Mouse (Mus musculus): ENCODE results near the gene Alkbh6. TPM values are rescaled to one million over a fixed set of nuclear protein-coding genes. Genes with fewer than 3 reads are reported as not detected.

The Alkbh6 gene
- total RNA-seq, 4 experiments from 2014 or later = 52.8 to 69.5 (median 65.3) TPM

DNA sequence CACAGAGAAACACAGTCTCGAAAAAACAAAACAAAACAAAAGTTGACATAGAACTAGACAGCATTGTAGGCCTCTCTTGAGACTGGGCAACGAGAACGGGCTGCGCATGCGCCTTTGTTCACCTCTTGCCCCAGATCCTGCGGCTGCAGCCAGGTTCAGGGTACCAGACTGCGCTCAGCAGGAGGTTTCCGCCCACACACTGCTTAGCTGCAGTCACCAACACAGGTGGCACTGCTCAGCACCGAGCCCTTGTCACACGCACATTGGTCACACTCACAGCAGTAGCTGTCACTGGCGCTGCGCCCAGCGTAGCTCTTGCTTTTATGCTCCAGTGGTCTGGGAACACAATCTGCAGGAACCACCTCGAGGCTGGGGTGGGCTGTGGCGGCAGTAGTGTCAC lies 18.6 kb downstream of the Alkbh6 start:
- no peak for DNase-seq (ENCODE audit: low spot score in 2 of 2)

DNA sequence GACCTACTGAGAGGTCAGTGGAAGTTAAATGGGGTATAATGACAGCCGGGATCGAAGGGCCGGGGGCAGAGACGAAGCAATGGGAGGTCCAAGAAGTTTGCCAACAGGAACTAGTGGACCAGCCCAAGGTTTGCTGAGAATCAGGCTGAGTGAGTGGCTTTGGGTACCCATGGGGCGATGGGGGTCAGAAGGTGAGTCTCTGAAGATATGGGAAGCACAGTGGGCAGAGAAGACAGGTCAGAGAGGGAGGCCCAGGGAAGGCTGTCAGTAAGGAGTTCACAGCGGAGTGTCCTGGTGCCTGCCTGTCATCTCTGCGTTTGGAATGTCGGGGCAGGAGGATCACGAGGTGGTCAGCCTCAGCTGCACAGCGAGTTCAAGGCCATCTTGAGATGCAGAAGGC lies 19.9 kb downstream of the Alkbh6 start:
- DNase-seq (ENCODE audit: low spot score in 2 of 2) = no peak

DNA sequence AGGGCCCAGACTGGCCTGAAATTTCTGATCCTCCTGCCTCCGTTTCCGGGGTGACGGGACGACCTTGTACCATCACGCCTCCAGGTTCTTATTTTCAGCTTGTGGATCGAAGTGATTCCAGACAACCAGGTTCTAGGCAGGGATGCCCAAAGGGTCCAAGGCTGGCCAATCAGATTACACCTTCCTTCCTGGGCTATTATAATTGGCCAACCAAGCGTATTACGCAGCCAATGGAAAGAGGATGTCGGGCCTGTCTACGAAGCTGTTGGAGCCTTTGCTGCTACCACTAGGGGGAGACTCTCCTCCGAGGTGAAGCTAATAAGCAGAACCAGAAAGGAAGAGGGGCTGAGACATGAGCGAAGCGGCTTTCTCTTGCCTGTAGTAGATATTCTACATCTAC lies 23.4 kb downstream of the Alkbh6 start:
- peak; percentile 94 to 95 for DNase-seq (ENCODE audit: low spot score in 2 of 2)

DNA sequence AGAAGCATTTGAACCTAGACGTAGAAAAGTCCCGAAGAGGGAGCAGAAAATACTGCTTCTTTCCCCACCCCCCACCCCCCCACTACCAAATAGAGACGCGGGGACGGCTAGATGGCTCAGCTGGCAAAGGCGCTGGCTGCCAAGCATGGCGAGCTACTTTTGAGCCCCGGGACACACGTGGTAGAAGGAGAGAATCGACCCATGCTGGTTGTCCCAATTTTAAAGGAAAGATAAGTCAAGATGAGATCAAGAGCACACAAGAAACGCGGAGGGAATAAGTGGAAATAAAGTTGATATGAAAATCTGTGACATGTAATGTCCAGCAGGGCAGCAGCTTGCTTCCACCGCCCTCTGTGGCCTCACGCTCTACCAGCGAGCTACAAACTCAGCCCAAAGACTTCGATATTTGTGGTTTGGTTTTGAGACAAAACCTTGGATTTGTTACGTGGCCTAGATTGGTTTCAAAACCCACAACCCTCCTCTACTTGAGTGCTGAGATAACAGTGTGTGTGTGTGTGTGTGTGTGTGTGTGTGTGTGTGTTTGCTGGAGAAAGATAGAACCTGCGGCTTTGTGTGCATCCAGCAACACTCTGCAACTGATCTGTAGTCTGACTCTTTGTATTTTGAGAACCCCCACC lies 24.2 kb downstream of the Alkbh6 start:
- DNase-seq (ENCODE audit: low spot score in 2 of 2) = no peak

DNA sequence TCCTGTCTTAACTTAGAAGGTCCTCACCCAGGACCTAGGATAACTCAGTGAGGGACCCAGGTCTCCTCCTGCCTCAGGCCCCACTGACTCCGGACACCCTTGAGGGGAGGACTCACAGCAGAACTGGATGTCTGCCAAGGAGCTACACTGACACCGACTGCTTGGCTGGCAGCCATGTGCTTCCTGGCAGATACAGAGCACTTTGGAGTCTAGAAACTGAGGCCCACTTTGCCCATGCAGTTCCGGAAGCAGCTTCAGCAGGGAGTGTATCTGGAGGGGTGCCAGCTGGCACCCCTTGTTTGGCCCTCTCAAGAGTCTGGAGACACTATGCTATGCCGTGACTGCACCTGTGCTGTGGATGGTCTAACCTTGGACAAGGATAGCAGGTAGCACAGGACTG lies 24.9 kb downstream of the Alkbh6 start:
- peak; percentile 62 to 76 for DNase-seq (ENCODE audit: low spot score in 2 of 2)

DNA sequence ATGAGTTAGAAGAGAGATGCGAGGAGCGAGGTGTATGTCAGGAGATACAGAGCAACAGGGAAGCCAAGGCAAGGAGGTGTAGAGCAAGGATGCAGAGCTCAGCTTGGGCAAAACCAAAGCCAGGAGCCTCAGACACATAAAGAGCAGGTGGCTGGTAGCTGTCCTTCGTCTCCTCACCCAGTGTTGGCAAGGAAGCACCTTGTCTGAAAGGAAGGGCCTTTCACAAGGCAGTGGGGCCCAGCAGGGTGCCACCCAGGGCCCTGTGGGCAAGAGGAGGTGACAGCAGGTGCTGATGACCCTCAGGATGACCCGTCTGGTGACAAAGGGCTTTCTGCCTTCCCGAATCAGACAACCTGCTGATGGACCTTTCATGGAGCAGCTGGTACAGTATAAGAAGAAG lies 26.0 kb downstream of the Alkbh6 start:
- no peak for DNase-seq (ENCODE audit: low spot score in 2 of 2)

DNA sequence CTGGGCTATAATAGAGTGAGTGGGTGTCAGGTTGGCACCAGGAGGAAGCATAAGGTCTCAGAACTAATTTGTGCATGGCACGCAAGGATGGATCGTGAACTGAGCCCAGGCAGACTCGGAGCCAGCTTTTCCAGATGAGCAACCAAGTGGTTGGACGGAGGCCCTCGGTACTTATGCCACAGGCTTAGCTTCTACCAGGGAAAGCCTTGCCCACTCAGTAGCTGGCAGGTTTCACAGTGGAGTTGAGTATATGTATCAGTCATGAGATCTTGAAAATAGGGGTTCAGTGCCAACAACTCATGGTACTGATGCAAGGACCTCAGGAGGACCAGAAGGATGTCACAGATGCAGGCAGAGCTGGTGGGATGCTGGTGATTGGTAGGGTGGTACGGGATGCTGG lies 27.2 kb downstream of the Alkbh6 start:
- peak; percentile 59 to 60 for DNase-seq (ENCODE audit: low spot score in 2 of 2)

DNA sequence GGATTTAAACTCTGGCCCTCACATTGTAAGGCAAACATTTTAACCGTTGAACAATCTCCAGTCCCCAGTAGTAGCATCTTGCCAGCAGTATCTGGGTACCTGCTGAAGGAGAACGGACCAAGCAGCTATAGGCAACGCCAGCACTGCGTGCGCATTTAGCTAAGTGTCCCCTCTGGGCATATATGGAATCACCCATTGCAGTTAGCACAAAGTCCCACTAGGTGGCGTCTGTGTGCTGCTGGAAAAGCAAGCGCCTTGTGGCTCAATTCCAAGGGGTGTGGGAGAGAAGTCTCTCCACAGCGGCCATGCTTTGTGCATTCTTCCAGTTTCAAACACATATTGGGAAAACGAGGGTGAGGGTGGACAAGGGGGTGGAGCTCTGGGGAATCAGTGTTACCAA lies 27.9 kb downstream of the Alkbh6 start:
- DNase-seq (ENCODE audit: low spot score in 2 of 2) = peak; percentile 80 to 91

DNA sequence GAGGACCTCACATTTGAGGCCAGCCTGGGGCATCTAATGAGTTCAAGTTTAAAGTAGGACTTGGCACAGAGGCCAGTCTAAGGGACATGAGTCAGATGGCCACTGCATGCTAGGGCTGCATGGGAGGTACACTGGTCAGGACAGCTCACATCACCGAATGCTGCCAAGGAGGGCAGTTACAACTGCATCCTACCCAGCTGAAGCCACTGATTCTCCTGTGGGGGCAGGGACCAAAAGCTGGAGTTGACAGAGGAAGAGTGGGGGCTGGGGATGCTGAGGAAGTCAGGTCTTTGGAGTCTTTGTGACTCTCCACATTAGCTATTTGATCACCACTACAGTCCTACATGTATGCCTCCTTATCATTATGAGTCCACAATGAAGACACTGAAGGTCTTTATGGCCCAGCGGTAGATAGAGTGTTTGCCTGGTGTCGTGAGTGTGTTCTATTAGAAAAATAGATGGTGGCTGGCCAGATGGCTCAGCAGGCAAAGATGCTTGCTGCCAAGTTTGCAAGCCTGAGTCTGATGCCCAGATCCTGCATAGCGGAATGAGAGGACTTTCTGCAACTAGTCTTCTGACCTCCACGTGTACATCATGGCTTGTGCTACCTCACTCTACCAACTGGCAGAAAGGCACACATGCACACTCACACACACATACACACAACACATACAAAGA lies 31.1 kb downstream of the Alkbh6 start:
- peak in 1 of 2 experiments; percentile 40 for DNase-seq (ENCODE audit: low spot score in 2 of 2)

DNA sequence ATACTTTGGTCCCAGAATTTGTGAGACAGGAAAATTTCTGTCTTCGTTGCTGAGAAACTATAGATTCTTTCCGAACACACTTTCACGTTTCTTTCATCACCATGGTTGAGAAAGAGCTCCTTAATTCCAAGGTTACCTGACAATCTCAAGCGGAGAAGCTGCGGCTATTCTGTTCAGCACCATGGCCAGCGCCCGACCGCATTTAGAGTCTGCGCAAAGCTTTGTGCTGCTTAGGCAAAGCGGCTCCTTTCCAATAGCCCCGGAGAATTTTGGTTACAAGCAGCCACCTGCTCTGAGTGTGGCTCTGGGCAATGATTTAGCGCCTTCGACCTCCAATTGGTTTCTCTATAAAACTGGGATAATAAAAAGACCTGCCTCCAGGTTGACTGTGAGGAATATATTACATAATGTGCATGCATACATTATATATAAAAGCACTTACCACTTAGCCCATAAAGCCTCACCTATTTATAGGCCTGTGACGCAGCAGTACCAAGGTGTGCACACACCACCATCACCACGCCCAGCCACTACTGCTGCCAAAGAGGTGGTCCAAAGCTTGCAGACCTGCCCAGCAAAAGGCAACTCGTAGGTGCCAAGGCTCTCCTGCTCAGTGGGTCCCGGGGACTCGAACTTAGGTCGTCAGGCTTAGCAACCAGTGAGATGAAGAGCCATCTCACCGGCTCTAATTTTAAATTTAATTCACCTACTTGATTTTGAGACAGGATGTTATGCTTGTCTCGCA lies 38.3 kb downstream of the Alkbh6 start:
- peak in 1 of 2 experiments; percentile 23 for DNase-seq (ENCODE audit: low spot score in 2 of 2)

DNA sequence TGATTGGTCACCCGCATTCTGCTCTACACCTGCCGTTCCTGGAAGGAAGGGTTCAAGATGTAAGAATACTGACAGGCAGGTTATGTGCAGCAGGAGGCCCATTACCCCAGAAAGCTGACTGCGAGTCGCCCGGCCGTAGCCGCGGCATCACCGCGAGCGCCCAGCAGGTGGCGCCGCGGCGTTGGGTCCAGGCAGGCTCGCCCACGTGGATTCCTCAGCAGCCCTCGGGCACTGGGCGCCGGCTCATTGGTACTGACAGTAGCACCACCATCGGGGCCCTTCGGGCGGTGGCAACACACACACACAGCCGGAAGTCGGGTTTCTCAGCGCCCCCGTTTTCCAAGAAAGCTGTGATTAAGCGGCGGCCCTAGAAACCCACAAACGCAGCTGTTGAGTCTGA lies 39.3 kb downstream of the Alkbh6 start:
- peak in 1 of 2 experiments; percentile 74 for DNase-seq (ENCODE audit: low spot score in 2 of 2)

DNA sequence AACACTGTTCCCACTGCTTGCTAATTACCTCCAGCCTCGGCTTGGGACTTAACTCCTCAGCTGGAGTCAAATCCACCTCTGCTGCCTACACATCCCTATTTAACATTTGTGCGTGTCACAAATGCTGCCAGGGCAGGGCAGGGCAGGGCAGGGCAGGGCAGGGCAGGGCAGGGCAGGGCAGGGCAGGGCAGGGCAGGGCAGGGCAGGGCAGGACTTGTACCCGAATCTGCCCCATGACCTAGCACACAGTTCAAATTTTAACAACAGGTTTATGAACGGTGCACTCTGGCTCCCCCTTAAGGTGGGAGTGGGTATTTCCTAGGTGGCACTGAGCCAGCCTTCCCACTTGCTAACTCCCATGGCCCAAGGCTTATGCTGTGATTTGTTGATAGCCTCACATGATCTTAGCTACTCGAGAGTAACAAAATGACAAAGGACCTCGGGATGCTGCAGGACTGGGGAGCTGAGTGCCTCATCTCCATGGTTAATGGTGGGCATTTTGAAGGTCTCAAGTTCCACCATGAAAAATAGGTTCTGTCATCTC lies 44.8 kb downstream of the Alkbh6 start:
- peak in 1 of 2 experiments; percentile 74 for DNase-seq (ENCODE audit: low spot score in 2 of 2)

DNA sequence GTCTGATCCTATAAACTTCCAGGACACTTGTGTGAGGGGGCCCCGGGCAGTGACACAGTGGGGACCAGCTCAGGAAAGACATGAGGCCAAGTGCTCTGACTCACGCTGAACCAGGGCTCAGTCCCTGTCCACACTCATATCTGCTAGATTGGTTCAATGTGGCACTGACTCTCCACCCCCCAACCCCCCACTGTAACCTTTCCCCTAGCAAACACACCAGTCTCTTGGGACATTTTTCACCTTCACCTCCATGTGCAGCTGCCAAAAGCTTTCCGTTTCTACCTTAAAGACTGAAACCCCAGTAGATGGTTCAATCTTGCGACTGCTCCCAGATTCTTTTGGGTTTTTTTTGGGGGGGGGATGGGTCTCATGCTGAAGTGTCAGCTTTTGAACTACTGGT lies 45.5 kb downstream of the Alkbh6 start:
- no peak for DNase-seq (ENCODE audit: low spot score in 2 of 2)

DNA sequence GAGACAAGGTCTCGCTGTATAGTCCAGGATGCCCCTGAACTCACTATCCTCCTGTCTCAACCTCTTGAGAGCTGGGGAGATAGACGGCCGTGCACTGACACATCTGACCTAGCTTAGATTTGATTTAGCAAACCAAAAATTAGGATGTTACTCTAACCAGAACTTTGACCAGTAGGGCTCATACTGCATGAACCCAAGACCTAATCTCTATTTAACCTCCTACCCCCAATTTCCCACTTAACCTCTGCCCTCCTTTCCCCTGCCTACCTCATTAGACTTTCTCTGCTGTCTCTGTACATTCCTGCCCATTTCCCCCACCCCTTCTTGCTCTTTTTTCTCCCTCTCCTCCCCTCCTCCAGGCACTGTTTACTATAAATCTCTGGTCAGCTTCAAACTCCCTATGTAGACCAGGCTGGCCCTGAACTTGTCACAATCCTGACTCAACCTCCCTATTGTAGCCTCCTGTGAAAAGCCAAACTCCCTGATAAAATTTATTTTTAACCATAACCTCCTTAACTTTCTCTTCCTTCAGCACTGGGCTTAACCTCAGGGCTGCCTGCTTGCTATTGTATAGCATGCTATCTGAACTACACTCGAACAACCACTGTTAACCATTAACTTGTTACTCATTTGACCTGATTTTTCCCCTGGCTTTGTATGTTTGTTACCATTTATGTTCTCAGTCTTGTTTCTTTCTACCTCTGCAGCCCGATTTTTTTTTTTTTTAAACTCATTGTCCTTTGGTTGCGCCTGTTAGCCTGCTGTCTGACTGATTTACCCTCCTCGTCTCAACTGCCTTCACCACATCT lies 50.1 kb downstream of the Alkbh6 start:
- DNase-seq (ENCODE audit: low spot score in 2 of 2) = no peak

DNA sequence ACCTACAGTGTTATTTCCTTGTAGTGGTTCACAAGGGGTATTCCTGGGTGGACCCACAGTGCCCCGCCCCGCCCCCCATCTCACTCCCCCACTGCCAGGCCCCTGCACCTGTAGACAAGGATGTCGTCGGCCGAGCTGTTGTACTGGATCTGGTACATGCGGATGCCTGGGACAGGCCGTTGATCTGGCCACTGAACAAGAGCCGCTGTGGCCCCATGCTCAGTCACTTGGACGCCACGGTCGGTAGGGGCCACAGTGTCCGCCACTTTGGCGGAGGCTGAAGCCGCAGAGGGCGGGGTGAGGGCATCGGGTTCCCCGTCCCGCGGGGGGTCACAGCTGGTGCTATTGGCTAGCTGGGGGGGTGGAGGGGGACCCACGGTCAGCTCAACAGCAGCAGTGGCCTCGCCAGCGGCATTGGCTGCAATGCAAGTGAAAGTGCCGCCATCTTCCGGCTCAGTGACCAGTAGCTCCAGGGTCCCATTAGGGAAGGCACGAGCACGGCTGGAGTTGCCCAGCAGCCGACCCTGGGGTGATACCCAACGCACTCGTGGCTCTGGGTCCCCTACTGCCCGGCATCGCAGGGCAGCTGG lies 50.9 kb downstream of the Alkbh6 start:
- no peak for DNase-seq (ENCODE audit: low spot score in 2 of 2)

DNA sequence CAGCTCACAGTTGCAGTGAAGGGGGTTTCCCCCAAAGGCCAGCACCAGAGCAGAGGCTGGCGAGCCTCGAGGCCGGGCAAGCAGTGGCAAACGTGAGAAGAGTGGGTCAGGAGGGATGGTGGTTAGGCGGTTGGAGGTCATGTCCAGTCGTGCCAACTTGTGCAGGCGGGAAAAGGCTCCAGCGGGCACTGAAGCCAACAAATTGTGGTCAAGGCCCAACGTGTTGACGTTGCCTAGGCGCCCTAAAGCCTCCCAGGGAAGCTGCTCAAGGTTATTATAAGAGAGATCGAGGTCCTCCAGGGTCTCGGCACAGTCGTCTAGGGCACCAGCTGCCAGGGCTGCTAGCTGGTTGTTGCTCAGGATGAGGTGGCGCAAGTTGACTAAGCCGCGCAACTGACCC lies 51.5 kb downstream of the Alkbh6 start:
- DNase-seq (ENCODE audit: low spot score in 2 of 2) = no peak

DNA sequence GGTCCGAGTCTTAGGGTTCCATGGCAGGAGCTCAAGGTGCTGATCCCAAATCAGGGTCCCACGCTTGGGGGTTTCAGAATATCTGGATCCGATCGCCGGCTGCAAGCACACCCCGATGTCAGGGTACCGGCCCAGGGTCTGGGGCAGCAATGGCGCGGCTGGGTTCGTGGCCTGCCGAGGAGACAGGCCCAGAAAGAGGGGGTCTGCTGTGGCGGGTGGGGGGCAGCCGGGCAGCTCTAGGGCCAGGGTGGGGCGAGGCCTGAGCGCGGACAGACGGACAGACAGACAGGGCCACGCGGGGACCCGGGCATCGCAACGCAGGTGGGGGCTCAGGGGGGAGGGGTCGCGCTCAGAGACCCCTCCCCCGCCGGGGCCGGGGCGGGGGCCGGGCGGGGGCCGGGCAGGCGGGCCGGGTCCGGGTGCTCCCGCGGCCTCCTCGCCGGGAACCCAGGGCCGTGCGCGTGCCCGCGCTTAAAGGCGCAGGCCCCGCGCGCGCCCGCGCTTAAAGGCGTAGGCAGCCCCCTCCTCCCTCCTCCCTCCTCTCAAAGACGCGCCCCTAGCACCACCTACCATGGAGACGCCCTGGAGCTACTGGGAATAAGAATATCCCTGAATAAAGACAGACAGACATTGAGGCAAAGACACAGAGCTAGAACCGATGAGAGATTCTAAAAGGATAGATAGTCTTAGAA lies 54.3 kb downstream of the Alkbh6 start, which contains the start of gene Lrfn3:
Gene Lrfn3, minus strand, starts transcription at position 121 of the 692 bp plus-strand sequence.
- DNase-seq (ENCODE audit: low spot score in 2 of 2) = peak in 1 of 2 experiments; percentile 52

DNA sequence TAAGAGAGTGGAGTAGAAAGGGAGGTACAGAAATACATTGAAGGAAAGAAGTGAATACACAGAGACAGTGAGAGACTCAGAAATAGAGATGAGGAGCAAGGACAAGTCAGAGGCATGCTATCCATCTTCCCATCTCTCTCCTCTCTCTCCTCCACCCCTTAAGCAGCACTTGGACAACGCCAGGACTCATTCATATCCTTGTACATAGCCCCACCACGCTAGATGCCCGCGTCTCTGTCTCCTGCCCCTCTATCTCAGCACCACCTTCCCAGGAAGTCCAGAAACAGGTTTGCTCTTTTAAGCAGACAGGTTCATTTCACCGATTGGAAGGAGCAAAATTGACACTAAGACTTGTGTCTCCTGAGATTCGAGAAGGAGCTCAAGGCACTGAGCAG lies 54.8 kb downstream of the Alkbh6 start:
- no peak for DNase-seq (ENCODE audit: low spot score in 2 of 2)

Measured in layer of hippocampus, adult 8-10 months (tissue).